Mouse (Mus musculus): Measurements from ENCODE around the gene Bmpr1b. TPM values are rescaled to one million over a fixed set of nuclear protein-coding genes. Genes with fewer than 3 reads are reported as not detected.

Gene Bmpr1b
- total RNA-seq, 4 experiments from 2014 or later, result 19.7 to 21.1 (median 20.3) TPM

DNA sequence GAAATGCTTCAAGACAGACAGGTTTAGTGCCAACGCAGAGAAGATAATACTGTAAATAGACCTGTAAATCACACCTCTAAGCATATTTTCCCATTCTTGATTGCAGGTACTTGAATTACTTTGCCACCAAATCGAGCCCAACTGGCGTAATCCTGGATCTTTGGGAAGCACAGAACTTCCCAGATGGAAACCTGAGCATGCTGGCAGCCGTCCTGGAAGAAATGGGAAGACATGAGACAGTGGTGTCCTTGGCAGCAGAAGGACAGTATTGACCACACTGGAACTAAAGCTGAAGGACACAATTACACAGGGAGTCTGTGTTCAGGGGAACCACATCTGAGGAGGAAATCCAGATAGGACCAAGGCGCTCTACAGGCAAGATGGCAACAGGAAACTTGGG lies 340.9 kb downstream of the Bmpr1b start:
- no peak for DNase-seq (ENCODE audit: low spot score in 2 of 2)

DNA sequence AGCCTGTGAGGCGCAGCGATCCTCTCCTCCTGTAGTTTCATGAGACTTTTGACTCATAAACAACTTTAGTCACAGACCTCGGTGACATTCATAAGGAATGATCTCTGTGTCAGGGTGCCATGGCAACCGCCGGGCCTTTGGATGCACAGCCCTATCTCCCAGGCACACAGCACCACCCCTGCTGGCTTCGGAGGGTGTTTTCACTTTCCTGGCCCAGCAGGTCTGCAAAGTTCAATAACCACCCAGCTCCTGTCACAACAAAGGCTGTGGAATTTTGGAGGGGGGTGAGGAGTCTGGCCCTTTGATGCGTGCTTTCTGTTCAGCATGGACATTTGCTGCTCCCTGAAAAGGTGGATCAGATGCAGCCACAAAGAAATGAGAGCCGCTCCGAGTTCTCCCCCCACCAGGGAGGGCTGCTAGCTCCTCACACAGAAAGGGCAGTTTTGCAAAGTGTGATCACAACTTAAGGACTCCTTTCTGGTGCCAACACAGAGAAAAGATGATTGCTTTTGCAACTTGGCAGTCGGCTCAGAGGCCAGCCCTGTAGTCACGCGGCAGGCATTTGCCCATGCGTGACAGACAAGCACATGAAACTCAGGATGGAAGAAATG lies 349.8 kb downstream of the Bmpr1b start:
- DNase-seq (ENCODE audit: low spot score in 2 of 2), result peak in 1 of 2 experiments; percentile 35

DNA sequence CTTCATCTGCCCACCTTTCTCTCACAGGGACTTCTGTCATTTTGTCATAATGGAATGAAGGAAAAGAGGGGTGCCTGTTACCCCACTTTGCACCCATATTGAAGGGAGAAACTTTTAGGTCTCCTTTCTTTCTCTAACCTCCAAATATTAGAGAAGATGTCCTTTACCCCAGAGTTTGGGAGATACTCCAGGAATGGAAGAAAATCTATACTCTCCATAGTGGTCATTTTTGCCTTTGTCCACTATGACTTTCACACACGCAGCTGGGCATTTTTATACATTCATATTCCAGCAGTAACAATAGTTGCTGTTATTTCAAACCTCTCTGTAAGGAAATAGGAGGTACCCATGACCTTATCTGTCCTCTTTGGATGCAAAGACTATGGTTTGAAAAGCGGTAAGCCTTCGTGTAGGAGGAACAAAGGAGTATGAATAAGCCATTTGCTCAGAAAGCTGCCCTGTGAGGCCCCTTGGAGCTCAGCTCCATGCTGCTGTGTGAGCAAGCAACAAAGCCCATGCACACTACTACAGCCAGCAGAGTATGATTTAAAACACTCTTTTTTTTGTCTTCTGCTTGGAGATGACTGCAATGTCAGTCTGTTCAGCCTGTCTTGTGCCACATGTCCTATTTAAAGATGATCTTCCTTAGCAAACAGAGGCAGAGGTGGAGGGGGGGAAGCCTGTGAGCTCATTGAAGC lies 350.5 kb downstream of the Bmpr1b start:
- DNase-seq (ENCODE audit: low spot score in 2 of 2), result no peak

DNA sequence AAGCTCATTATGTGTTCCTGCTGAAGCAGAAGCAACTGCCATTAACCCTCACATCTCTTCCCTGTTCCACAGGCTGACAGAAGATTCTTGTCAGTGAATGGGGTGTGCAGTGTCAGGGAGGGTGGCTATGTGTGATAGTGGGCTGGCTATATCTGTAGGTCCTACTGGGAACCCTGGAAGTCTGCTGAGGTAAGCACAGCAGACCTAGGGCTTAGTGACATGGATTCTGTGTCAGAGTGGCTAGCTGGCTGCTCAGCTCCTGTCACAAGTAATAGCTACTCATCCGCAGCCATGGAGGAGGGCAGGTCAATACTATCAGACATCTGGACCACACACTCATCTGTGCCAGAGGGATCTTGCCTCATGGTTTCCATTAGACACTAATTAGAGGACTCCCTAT lies 354.4 kb downstream of the Bmpr1b start:
- DNase-seq (ENCODE audit: low spot score in 2 of 2), result no peak

DNA sequence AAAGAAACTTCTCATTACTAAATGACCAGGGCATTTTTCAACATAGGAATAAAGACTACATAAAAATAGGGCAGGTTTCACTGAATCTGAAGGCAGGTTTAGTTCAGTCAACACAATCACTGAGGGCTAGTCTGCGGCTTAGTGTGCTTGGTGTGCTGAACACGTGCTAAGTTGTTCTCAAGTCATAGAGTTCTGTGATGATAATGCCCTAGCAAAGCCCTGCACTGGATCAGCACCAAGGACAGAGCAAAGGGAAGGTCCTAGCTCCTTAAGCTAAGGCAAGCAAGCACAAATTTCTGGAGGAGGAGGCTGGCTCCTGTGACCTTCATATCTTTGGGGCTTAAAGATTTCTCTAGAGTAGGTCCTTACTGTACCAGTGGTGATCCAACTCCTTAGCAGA lies 357.9 kb downstream of the Bmpr1b start:
- DNase-seq (ENCODE audit: low spot score in 2 of 2), result no peak

DNA sequence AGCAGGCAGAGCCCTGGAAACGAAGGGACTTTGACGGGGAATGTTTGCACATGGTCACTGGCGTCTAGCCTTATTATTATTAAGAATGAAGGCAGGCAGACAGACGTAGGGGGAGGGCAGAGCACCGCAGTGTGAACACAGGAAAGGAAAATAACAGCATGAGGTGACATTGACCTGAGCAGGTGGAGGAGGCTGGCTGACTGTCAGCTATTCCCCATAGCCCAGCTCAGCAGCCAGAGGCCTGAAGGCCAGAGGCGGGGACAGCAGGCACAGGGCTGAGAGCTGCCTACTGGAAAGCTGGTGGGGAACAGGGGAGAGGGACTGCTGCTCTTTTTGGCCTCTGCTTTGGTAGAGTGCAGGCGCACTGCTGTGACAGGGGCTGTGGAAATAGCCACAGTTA lies 358.3 kb downstream of the Bmpr1b start:
- DNase-seq (ENCODE audit: low spot score in 2 of 2), result no peak

DNA sequence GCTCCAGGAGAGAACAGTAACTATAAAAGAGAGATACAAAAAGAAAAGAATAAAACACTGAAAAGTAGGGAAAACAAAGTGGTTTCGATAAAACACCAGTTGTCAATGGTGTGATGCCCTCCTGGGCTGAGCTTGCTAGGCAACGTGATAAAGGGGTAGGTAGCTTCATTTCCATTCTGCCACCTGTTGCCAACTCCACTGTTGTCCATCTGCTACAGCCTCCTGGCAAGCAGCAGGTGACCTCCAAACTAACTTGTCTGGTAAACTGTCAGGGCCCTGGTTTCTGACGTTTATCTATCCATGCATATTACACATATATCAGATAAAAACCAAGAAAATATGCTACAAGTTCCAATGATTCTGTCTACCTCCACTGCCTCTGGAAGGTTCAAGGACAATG lies 359.6 kb downstream of the Bmpr1b start:
- no peak for DNase-seq (ENCODE audit: low spot score in 2 of 2)

DNA sequence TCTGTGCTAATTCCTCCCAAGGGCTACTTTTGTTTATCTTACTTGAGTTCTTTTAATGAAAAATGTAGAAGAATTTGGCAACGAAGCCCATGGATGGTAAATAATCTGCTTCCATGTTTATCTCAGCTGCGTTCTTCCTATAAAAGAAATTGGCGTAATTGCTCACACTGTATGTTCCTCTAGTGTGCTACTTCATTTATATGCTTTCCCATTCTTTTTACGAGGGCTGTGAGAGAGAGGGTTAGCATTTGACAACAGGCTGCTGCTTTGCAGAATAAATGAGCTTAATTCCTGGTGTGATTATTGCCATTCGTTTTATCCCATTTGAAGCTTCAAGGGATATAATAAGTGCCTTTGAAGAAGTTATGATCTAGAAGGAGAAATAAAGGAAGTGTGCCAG lies 365.1 kb downstream of the Bmpr1b start:
- no peak for DNase-seq (ENCODE audit: low spot score in 2 of 2)

DNA sequence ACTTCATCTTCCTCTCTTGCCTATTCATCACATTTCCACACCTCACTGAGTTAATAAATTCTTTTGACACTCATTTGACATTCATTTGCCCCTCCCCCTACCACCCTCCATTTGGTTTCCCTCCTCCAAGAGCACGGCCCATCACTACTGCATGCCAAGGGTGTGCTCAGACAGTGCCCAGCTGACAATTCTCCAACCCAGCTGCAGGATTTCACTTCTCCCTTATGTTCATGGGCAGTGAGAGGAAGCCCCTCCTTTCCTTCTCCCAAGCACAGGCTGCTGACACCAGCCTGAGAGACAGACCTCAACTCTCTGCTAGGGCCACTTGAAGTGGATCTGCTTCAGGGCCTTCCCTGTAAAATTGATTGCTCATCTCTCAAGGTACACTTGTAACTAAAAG lies 371.4 kb downstream of the Bmpr1b start:
- no peak for DNase-seq (ENCODE audit: low spot score in 2 of 2)

DNA sequence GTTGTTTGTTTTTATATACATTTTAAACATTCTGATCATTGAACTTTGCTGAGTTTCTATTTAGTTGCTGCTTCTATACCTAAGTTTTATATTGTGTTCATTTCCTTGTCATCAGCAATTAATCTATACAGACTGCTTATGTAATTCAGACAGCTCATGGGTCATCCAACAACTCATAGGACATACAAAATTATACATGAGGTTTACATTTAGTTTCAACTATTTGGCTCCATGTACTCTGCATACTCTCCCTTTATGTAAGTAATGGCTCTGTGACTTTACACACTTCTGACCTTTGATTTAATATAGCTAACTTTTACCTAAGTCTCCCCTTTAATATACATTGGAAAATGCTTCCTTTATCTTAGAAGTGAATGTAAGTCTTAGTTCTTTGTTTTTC lies 371.9 kb downstream of the Bmpr1b start:
- no peak for DNase-seq (ENCODE audit: low spot score in 2 of 2)

DNA sequence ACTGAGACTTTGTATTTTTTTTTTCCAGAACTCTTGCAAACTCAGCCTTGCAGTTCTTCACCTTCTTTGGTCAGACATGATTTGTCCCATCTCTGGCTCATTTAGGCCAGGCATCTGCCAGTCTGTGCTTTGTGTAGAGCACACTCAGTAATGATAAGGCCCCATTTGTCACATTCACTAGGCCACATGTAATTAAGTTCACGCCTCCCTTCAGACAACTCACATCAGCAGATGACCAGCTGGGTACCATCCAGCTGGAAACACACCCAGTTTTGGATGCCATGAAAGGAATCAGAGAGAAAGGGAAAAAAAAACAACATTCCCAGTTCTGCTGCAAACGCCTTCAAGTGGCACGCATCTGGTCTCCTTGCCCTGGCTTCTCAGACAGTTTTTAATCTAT lies 374.9 kb downstream of the Bmpr1b start:
- no peak for DNase-seq (ENCODE audit: low spot score in 2 of 2)

DNA sequence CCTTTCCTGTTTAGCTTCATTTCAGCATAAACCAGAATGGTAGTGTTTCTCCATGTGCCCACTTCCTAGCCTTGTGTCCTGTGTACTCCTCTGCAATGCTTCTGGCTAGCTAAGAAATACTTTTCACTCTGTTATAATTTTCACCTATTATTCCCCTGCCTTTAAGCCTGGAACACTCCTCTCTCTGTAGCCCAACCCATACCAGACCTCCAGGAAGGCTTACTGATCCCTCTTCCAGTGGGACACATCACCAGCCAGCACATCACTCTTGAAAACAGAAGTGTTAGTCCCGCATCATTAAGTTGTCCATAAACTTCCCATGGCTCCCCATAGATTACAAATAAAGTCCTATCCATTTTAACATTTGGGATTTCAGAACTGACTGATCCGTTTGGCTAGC lies 375.5 kb downstream of the Bmpr1b start:
- no peak for DNase-seq (ENCODE audit: low spot score in 2 of 2)

DNA sequence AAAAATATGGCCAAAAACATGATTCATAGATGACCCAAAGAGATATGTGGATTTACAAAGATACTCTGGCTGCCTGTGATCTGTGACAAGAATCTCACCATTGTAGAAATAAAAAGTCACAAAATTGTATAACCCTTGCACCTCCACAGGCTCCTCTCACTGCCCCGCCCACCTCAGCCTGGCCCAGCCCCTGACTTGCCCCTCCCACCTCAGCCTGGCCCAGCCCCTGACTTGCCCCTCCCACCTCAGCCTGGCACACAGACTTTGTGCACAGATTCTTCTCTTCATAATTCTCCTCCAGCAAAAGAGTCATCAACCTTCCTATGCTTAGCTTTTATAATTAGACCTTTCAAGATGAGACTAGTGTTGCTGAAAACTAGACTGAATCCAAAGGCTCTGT lies 377.1 kb downstream of the Bmpr1b start:
- DNase-seq (ENCODE audit: low spot score in 2 of 2), result no peak

DNA sequence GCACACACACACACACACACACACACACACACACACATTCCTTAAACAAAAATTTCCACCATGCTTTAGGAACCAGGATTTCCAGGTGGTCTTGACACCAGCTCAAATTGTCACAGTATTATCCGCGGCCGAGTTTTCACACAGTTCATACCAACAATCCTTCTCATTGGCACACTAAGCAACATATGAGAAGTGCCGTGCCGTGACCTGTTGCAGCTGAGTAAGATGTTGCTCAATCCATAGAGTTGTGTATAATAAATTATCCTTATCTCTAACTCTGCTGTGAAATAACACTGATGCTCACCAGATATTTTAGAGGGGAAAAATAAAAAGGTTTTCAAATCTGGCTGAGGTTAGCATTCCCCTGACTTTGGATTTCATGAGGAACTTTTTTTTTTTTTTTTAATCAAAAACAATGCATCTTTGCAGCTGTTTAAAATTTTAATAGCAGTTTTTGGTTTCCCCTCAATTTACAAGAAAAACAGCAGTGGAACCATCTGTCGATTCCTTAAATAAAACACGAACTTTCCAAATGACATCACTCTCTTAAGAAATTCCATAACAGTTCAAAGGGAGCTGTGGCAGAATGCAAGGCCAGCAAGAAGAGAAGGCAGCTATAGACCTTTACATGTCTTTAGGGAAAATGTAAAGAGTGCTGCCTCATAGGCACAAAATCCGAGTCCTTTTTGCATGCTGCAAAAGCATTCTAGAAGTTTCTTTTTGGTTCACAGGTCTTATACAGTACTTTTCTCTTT lies 378.0 kb downstream of the Bmpr1b start:
- no peak for DNase-seq (ENCODE audit: low spot score in 2 of 2)

Other genes with a start within 250 kb of the Bmpr1b start
- gene Pdlim5, start 226.3 kb upstream of the Bmpr1b start, total RNA-seq (2022), result 10 to 100 TPM; 19.5 to 27.0 (median 25.2) TPM